Mouse (Mus musculus): Measurements from ENCODE around the gene Krtap29-1. TPM values are rescaled to one million over a fixed set of nuclear protein-coding genes. Genes with fewer than 3 reads are reported as not detected.

The Krtap29-1 gene
- polyA plus RNA-seq (2014; fragmentation: Nextera tagmentation; extraction: Ambion mirVana): not detected in 2 replicates

GRCm38 (mm10) chr11:99978953-99979352 is at the start of gene Krtap29-1:
Gene Krtap29-1 (minus strand): TSS chr11:99979053.
- Histone ChIP-seq H3K4me3 (ENCODE audit: low read depth, low read length) (no peak within 1 kb of the TSS), H3K4me2 (ENCODE audit: low read depth, severe bottlenecking) (no peak within 1 kb of the TSS), H3K4me1 (ENCODE audit: control insufficient read depth, insufficient read depth, low read length) (no peaks in the 10 kb centered on the region), H3K9me3 (ENCODE audit: control insufficient read depth, low read length) (no peaks in the 10 kb centered on the region), H3K27ac (replicated peaks; ENCODE audit: low read depth, low read length) (no peak within 1 kb of the TSS), H3K9ac (ENCODE audit: low read length) (no peak within 1 kb of the TSS), H3K27me3 (ENCODE audit: control insufficient read depth, insufficient read depth, low read length) (no peaks in the 10 kb centered on the region), H3K36me3 (ENCODE audit: control insufficient read depth, insufficient read depth, low read length) (no peaks in the 10 kb centered on the region)
- no peak for ATAC-seq (ENCODE audit: insufficient number of reproducible peaks, low FRiP score, low TSS enrichment, low read depth)
- DNase-seq (ENCODE audit: low spot score): no peak
- 75% methylated on average over 5 of the region's 5 CpGs for WGBS

- no peak overlapping the region for H3K4me3 ChIP-seq (ENCODE audit: low read depth, low read length)
- H3K27ac ChIP-seq (replicated peaks; ENCODE audit: low read depth, low read length): no peak overlapping the region
- no peaks in the 10 kb centered on the region for H3K4me1 ChIP-seq (ENCODE audit: control insufficient read depth, insufficient read depth, low read length)
- WGBS: 85% methylated on average over 5 of the region's 5 CpGs
- DNase-seq (ENCODE audit: low spot score) (no peak), ATAC-seq (ENCODE audit: insufficient number of reproducible peaks, low FRiP score, low TSS enrichment, low read depth) (no peak)
- no peaks in the 10 kb centered on the region for H3K9me3 ChIP-seq (ENCODE audit: control insufficient read depth, low read length)
- H3K9ac ChIP-seq (ENCODE audit: low read length): no peak overlapping the region
- no peaks in the 10 kb centered on the region for H3K36me3 ChIP-seq (ENCODE audit: control insufficient read depth, insufficient read depth, low read length)
- H3K27me3 ChIP-seq (ENCODE audit: control insufficient read depth, insufficient read depth, low read length): no peaks in the 10 kb centered on the region
- H3K4me2 ChIP-seq (ENCODE audit: low read depth, severe bottlenecking): no peak overlapping the region
Measured at GRCm38 (mm10) chr11:100021438-100021837, 42.6 kb upstream of the Krtap29-1 start.

- WGBS: 97% methylated on average over 1 of the region's 1 CpGs
- no peaks in the 10 kb centered on the region for H3K4me1 ChIP-seq (ENCODE audit: control insufficient read depth, insufficient read depth, low read length)
- H3K36me3 ChIP-seq (ENCODE audit: control insufficient read depth, insufficient read depth, low read length): no peaks in the 10 kb centered on the region
- no peak overlapping the region for H3K4me2 ChIP-seq (ENCODE audit: low read depth, severe bottlenecking)
- no peak overlapping the region for H3K4me3 ChIP-seq (ENCODE audit: low read depth, low read length)
- DNase-seq (ENCODE audit: low spot score) (no peak), ATAC-seq (ENCODE audit: insufficient number of reproducible peaks, low FRiP score, low TSS enrichment, low read depth) (no peak)
- H3K9ac ChIP-seq (ENCODE audit: low read length): no peak overlapping the region
- no peaks in the 10 kb centered on the region for H3K9me3 ChIP-seq (ENCODE audit: control insufficient read depth, low read length)
- no peak overlapping the region for H3K27ac ChIP-seq (replicated peaks; ENCODE audit: low read depth, low read length)
- H3K27me3 ChIP-seq (ENCODE audit: control insufficient read depth, insufficient read depth, low read length): no peaks in the 10 kb centered on the region
Measured at GRCm38 (mm10) chr11:100019466-100019865, 40.6 kb upstream of the Krtap29-1 start.

GRCm38 (mm10) chr11:100016112-100016511 is 37.3 kb upstream of the Krtap29-1 start, which contains the start of gene Krt33a:
Gene Krt33a (minus strand): TSS chr11:100016212.
- Histone ChIP-seq H3K9me3 (ENCODE audit: control insufficient read depth, low read length) (no peaks in the 10 kb centered on the region), H3K27ac (replicated peaks; ENCODE audit: low read depth, low read length) (no peak within 1 kb of the TSS), H3K4me3 (ENCODE audit: low read depth, low read length) (no peak within 1 kb of the TSS), H3K9ac (ENCODE audit: low read length) (no peak within 1 kb of the TSS), H3K4me1 (ENCODE audit: control insufficient read depth, insufficient read depth, low read length) (no peaks in the 10 kb centered on the region), H3K27me3 (ENCODE audit: control insufficient read depth, insufficient read depth, low read length) (no peaks in the 10 kb centered on the region), H3K36me3 (ENCODE audit: control insufficient read depth, insufficient read depth, low read length) (no peaks in the 10 kb centered on the region), H3K4me2 (ENCODE audit: low read depth, severe bottlenecking) (no peak within 1 kb of the TSS)
- DNase-seq (ENCODE audit: low spot score): no peak
- ATAC-seq (ENCODE audit: insufficient number of reproducible peaks, low FRiP score, low TSS enrichment, low read depth): no peak
- WGBS: 55% methylated on average over 4 of the region's 4 CpGs

- ATAC-seq (ENCODE audit: insufficient number of reproducible peaks, low FRiP score, low TSS enrichment, low read depth) (no peak), DNase-seq (ENCODE audit: low spot score) (no peak)
- H3K4me3 ChIP-seq (ENCODE audit: low read depth, low read length): no peak overlapping the region
- no peaks in the 10 kb centered on the region for H3K36me3 ChIP-seq (ENCODE audit: control insufficient read depth, insufficient read depth, low read length)
- no peaks in the 10 kb centered on the region for H3K4me1 ChIP-seq (ENCODE audit: control insufficient read depth, insufficient read depth, low read length)
- H3K27me3 ChIP-seq (ENCODE audit: control insufficient read depth, insufficient read depth, low read length): no peaks in the 10 kb centered on the region
- H3K9me3 ChIP-seq (ENCODE audit: control insufficient read depth, low read length): no peaks in the 10 kb centered on the region
- H3K27ac ChIP-seq (replicated peaks; ENCODE audit: low read depth, low read length): no peak overlapping the region
- H3K9ac ChIP-seq (ENCODE audit: low read length): no peak overlapping the region
- no peak overlapping the region for H3K4me2 ChIP-seq (ENCODE audit: low read depth, severe bottlenecking)
- 78% methylated on average over 4 of the region's 4 CpGs for WGBS
Measured at GRCm38 (mm10) chr11:100013691-100014171, 34.9 kb upstream of the Krtap29-1 start.

- 85% methylated on average over 5 of the region's 5 CpGs for WGBS
- Histone ChIP-seq H3K4me3 (ENCODE audit: low read depth, low read length) (no peak overlapping the region), H3K9ac (ENCODE audit: low read length) (no peak overlapping the region), H3K36me3 (ENCODE audit: control insufficient read depth, insufficient read depth, low read length) (no peaks in the 10 kb centered on the region), H3K4me1 (ENCODE audit: control insufficient read depth, insufficient read depth, low read length) (no peaks in the 10 kb centered on the region), H3K9me3 (ENCODE audit: control insufficient read depth, low read length) (no peaks in the 10 kb centered on the region), H3K27me3 (ENCODE audit: control insufficient read depth, insufficient read depth, low read length) (no peaks in the 10 kb centered on the region), H3K4me2 (ENCODE audit: low read depth, severe bottlenecking) (no peak overlapping the region), H3K27ac (replicated peaks; ENCODE audit: low read depth, low read length) (no peak overlapping the region)
- DNase-seq (ENCODE audit: low spot score) (no peak), ATAC-seq (ENCODE audit: insufficient number of reproducible peaks, low FRiP score, low TSS enrichment, low read depth) (no peak)
Measured at GRCm38 (mm10) chr11:100010682-100011081, 31.8 kb upstream of the Krtap29-1 start.

GRCm38 (mm10) chr11:100008336-100008735 is 29.5 kb upstream of the Krtap29-1 start:
- no peak overlapping the region for H3K4me2 ChIP-seq (ENCODE audit: low read depth, severe bottlenecking)
- no peak overlapping the region for H3K9ac ChIP-seq (ENCODE audit: low read length)
- WGBS: 90% methylated on average over 5 of the region's 5 CpGs
- no peaks in the 10 kb centered on the region for H3K9me3 ChIP-seq (ENCODE audit: control insufficient read depth, low read length)
- H3K4me3 ChIP-seq (ENCODE audit: low read depth, low read length): no peak overlapping the region
- no peaks in the 10 kb centered on the region for H3K4me1 ChIP-seq (ENCODE audit: control insufficient read depth, insufficient read depth, low read length)
- ATAC-seq (ENCODE audit: insufficient number of reproducible peaks, low FRiP score, low TSS enrichment, low read depth) (no peak), DNase-seq (ENCODE audit: low spot score) (no peak)
- no peaks in the 10 kb centered on the region for H3K27me3 ChIP-seq (ENCODE audit: control insufficient read depth, insufficient read depth, low read length)
- H3K27ac ChIP-seq (replicated peaks; ENCODE audit: low read depth, low read length): no peak overlapping the region
- H3K36me3 ChIP-seq (ENCODE audit: control insufficient read depth, insufficient read depth, low read length): no peaks in the 10 kb centered on the region

GRCm38 (mm10) chr11:100006624-100007023 is 27.8 kb upstream of the Krtap29-1 start:
- Histone ChIP-seq H3K4me2 (ENCODE audit: low read depth, severe bottlenecking) (no peak overlapping the region), H3K4me3 (ENCODE audit: low read depth, low read length) (no peak overlapping the region), H3K27ac (replicated peaks; ENCODE audit: low read depth, low read length) (no peak overlapping the region), H3K9me3 (ENCODE audit: control insufficient read depth, low read length) (peaks cover 2% of the 10 kb centered on the region; the same call in 1 of the 2 replicates), H3K9ac (ENCODE audit: low read length) (no peak overlapping the region), H3K4me1 (ENCODE audit: control insufficient read depth, insufficient read depth, low read length) (no peaks in the 10 kb centered on the region), H3K27me3 (ENCODE audit: control insufficient read depth, insufficient read depth, low read length) (no peaks in the 10 kb centered on the region), H3K36me3 (ENCODE audit: control insufficient read depth, insufficient read depth, low read length) (no peaks in the 10 kb centered on the region)
- DNase-seq (ENCODE audit: low spot score): no peak
- 58% methylated on average over 3 of the region's 3 CpGs for WGBS
- no peak for ATAC-seq (ENCODE audit: insufficient number of reproducible peaks, low FRiP score, low TSS enrichment, low read depth)

- no peaks in the 10 kb centered on the region for H3K36me3 ChIP-seq (ENCODE audit: control insufficient read depth, insufficient read depth, low read length)
- no peak for DNase-seq (ENCODE audit: low spot score)
- no peaks in the 10 kb centered on the region for H3K27me3 ChIP-seq (ENCODE audit: control insufficient read depth, insufficient read depth, low read length)
- H3K27ac ChIP-seq (replicated peaks; ENCODE audit: low read depth, low read length): no peak overlapping the region
- H3K4me3 ChIP-seq (ENCODE audit: low read depth, low read length): no peak overlapping the region
- peaks cover 2% of the 10 kb centered on the region; the same call in 1 of the 2 replicates for H3K9me3 ChIP-seq (ENCODE audit: control insufficient read depth, low read length)
- WGBS: 88% methylated on average over 8 of the region's 8 CpGs
- H3K4me1 ChIP-seq (ENCODE audit: control insufficient read depth, insufficient read depth, low read length): no peaks in the 10 kb centered on the region
- H3K9ac ChIP-seq (ENCODE audit: low read length): no peak overlapping the region
- H3K4me2 ChIP-seq (ENCODE audit: low read depth, severe bottlenecking): no peak overlapping the region
- ATAC-seq (ENCODE audit: insufficient number of reproducible peaks, low FRiP score, low TSS enrichment, low read depth): no peak
Measured at GRCm38 (mm10) chr11:100005905-100006304, 27.1 kb upstream of the Krtap29-1 start.

All from limb, embryonic 11.5 days (tissue).